Mouse (Mus musculus): ENCODE data around the gene Col5a3.
A peak's percentile ranks its signal among the peaks of the same experiment; 100 is the strongest.
"Not testable (repeated sequence)": the region's sequence is repeated elsewhere in the genome, so short reads cannot be mapped to it uniquely, and the experiment has no call there.

Gene Col5a3

DNA sequence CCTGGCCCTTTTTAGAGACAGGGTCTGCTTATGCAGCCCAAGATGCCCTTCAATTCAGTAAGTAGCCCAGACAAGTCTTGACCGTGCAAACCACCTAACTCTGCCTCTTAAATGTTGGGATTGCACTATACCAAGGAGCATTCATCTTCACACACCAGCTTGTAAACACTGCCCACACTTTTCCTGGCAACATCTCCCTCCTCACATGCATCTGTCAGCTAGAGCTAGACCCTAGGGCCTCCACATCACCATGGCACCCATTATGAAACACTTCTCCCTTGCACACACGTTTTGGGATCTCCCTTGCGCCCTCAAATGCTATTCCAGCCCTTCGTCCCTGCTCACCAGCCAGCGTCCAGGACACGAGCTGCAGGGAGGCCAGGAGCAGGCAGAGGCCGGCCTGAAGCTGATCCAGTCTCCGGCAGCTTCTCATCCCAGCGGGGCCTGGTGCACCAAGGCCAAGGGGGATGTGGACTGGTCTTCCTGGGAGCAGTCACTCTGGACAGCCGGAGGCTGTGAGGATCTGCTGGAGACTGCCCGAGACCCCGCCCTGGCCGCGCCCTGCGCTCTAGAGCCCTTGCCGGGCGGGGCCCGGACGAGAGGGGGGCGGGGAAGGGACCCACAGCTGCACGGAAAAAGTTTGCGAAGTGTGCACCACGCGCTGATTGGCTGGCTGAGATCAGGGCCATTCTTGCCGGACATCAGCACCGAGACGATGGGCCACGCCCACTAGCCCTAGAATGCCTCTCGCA, at the start of gene Col5a3:
Gene Col5a3 (minus strand): TSS at position 547 of the 752 bp plus-strand sequence.
- peak; percentile 79 for DNase-seq

DNA sequence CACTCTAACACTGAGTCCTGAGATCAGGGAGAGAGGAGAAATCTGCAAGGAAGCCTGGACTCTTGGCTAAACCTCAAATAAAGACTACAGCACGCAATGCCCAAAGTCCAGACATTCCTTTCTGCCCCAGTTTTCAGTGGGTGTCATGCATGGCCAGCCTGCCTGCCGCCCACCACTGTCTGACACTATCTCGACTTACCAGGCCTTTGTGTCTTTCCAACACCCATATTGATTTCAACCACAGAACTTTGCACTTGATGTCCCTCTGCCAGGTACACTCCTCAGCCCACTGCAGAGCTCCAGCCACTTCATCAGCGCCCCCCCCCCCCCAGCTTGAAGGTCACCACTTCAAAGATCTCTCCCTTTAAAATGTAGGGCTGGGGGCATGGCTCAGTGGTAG, 47.4 kb upstream of the Col5a3 start:
- DNase-seq: no peak

DNA sequence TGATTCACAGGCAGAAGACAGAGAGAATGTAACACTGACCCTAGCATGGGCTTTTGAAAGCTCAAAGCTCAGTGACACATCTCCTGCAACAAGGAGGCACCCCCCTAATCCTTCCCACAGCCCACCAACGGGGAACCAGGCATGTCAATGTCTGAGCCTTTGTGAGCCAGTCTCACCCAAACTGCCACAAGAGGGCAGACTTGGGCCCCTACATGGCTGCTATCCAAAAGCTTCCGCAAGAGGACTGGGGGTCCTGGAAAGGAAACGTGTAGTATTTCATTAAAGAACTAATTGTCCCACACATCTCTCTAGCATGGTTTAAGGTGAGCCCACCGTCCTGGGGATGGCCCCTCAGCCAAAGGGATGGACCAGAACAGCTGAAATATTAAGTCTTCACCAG, 47.0 kb upstream of the Col5a3 start:
- peak; percentile 57 for DNase-seq

- DNase-seq: no peak
Observed at GRCm38 (mm10) chr9:20859926-20860325, 45.1 kb upstream of the Col5a3 start.

GRCm38 (mm10) chr9:20857131-20857530, 42.3 kb upstream of the Col5a3 start:
- peak; percentile 80 for DNase-seq

DNA sequence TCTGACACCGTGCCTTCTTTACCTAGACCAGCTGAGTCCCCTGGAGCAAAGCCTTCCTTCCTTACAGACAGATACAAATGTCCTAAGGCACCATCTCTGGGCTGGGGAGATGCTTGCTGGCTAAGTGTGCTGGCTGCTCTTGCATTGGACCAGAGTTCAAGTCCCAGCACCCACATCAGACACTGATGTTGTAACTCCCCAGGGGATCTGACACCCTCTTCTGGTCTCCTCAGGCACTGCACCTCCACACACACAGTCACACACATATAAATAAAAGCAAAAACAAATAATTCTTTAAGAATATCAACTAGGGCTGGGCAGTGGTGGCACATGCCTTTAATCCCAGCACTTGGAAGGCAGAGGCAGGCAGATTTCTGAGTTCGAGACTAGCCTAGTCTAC, 35.3 kb upstream of the Col5a3 start:
- no peak for DNase-seq

DNA sequence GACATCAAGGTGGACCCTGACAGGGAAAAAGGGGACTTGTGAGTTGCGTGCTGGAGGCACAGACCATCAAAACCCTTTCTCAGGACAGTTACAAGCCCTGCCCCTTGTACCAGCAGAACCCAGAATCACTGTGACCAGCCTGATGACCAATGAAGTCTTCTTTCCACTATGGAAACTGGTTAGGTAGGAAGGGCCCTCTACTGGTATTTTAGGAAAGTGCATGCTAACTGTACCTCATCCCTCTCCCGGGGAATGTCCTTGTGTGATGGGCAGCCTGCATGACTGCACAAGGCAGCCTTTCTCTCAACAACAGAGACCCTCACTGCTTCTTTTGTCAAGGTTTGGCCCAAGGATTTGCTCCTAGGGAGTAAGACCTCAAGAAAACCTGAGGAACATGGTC, 27.8 kb upstream of the Col5a3 start:
- DNase-seq: peak; percentile 11

- no peak for DNase-seq
Observed at GRCm38 (mm10) chr9:20842211-20842610, 27.3 kb upstream of the Col5a3 start.

DNA sequence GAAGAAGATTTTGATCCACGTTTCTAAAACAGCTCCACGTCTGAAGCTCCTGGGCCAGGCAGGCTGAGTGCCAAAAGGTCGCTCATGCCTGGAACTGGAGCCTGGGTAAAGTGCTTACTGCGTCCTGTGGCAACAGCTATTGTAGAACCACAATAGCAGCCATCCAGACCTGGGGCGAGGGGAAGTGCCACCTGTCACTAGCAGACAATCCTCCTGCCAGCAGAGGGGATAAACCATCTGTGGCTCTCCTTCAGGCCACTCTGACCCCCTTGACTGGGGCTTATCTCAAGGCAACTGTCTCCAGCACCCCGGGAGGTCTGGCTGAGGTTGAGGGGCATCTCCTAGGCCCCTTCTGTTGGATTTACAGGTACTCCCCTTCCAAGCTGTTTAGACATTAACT, 24.1 kb upstream of the Col5a3 start:
- no peak for DNase-seq

DNA sequence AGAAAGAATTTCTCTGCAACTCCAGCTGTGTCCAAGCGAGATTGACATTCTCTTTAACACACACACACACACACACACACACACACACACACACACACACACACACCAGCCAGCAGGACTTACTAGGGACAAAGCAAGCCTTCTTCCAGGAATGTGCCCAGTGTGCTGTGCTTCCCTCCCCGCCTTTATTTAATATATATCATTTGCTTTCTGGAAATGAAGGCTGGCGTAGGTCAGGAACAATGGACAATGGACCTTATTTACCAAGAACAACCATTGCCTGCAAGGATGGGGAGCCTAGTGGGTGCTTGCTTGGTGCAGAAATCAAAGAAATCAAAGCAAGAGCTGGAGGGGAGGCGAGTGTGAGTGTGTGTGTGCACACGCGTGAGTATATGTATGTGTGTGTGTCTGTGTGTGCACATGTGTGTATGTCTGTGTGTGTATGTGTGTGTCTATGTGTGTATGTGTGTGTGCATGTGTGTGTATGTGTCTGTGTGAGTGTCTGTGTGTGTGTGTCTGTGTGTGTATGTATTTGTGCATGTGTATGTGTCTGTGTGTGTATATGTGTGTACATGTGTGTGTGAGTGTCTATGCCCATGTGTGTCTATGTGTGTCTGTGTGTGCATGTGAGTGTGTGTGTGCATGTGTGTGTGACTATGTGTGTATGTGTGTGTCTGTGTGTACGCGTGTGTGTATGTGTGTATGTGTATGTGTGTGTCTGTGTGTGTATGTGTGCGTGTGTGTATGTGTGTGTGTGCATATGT, 22.5 kb upstream of the Col5a3 start:
- no peak for DNase-seq

DNA sequence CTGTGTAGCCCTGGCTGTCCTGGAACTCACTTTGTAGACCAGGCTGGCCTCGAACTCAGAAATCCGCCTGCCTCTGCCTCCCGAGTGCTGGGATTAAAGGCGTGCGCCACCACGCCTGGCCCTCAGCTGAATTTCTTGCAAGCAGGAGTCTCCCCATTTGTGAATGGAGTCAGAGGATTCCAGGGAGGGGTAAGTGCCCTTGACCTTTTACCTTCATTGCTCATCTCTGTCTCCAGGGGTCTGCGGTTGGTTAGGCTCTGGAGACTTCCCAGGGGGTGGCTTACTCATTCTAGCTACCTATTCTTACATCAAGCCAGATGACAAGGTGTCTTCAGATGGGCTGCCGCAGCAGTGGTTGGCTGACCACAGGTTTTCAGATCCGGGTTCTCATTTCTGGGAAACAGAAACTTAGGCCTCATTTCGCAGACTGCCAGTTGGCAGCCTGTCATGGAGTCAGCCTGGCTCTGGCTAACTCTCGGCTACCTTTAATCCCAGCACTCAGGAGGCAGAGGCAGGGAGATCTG, 20.6 kb upstream of the Col5a3 start:
- not testable (repeated sequence) for DNase-seq

- DNase-seq: no peak
Observed at GRCm38 (mm10) chr9:20834881-20835280, 20.0 kb upstream of the Col5a3 start.

DNA sequence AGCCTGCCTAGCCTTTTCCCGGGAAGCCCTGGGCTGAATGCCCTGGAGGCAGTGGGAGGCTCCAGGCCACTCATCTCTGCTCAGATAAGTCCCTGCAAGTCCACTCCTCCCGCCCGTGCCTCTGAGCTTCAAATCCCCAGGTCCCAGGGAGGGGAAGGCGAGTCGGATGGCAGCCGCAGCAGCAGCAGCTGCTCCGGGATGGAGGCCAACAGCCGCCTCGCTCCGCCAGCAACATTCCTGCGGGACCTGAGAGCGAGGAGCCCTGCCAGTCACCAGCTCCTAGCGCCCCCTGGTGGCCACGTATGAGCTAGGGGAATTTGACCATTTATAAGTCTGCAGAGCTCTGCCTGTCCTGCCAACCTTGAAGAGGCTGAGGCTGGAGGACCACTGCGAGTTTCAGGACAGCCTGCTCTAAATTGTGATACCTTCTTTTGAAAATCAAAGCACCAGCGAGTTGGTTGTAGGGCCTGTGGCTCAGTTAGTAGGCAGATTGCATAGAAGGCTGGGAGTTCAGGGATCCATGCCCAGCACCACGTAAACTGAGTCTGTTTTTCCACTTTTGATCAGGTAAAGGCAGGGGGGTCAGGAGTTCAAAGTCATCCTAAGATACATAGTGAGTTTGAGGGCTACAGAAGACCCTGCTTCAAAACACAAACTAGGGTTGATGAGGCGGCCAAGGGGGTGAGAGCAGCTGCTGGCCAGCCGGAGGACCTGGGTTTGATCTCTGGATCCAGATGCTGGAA, 16.2 kb upstream of the Col5a3 start:
- peak; percentile 98 for DNase-seq

DNA sequence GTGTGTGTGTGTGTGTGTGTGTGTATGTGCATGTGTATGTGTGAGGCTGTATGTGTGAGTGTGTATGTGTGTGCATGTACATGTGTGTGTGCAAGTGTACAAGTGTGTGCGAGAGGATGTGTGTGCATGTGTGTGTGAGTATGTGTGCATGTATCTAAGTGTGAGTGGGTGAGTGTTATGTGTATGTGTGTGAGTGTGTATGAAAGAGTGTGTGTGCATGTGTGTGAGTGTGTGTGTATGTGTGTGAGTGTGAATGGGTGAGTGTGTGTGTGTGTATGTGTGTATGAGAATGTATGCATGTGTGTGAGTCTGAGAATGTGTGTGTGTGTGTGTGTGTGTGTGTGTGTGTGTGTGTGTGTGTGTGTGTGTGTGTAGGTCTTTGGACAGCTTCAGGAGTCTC, 13.3 kb upstream of the Col5a3 start:
- no peak for DNase-seq

DNA sequence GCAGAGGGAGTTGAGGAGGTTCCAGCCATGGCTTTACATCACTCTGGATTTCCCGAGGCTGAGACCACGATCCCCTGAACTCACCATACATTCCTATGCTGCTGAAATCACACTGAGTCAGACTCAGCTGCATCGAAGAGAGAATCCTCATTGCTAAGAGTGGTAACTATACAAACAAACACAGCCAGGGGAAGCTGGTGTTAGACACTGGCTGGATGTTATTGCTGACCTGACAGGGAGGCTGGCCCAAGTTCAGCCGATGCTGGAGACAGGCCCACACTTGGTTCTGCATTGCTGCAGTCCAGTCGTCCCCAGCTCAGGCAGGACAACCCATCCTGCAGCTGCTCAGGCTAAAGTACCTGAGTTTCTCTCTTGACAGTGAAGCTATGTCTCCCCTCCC, 10.9 kb upstream of the Col5a3 start:
- no peak for DNase-seq

- no peak for DNase-seq
Observed at GRCm38 (mm10) chr9:20822821-20823220, 8.0 kb upstream of the Col5a3 start.

- no peak for DNase-seq
Observed at GRCm38 (mm10) chr9:20820001-20820400, 5.1 kb upstream of the Col5a3 start.

GRCm38 (mm10) chr9:20818236-20818635, 3.4 kb upstream of the Col5a3 start, which contains the start of gene Rdh8:
Gene Rdh8 (plus strand): TSS chr9:20818503.
- DNase-seq: no peak

GRCm38 (mm10) chr9:20812537-20813271, 2.2 kb downstream of the Col5a3 start:
- peak; percentile 81 for DNase-seq

- no peak for DNase-seq
Observed at GRCm38 (mm10) chr9:20810773-20811172, 4.1 kb downstream of the Col5a3 start.

DNA sequence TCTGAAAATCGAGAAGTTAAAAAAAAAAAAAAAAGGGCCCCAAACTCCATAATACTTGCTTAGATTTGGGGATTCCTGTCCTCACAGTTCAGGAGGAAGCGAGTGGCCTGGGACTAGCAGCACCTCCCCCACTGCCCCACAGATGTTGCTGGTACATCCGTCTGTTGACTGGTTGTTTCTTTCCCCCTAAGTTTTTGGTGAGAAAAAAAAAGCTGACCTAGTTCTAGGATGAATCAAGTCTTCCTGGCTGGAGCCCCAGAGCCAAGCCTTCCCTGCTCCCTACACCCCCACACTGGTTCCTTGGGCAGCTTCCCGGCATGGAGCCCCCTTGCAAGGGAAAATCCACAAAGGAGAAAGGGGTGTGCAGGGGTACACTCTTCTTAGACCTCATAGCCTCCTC, 4.6 kb downstream of the Col5a3 start:
- DNase-seq: no peak

DNA sequence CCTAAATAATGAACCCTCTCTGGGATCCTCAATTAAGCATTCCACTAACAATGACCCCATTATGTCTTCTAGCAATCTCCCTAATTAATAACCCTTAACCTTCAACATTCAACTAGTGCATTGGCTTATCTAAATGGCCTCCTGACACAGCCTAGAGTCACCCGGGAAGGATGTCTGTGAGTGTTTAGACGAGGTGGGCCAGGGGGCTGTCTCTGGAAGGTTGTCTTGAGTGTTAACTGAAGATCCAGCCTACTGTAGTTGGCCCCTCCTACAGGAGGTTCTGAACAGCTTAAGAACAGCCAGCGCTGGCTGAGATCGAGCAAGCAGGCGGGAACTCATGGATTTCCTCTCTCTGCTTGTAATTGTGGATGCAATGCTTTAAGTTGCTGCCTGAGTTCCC, 9.2 kb downstream of the Col5a3 start:
- peak; percentile 21 for DNase-seq

DNA sequence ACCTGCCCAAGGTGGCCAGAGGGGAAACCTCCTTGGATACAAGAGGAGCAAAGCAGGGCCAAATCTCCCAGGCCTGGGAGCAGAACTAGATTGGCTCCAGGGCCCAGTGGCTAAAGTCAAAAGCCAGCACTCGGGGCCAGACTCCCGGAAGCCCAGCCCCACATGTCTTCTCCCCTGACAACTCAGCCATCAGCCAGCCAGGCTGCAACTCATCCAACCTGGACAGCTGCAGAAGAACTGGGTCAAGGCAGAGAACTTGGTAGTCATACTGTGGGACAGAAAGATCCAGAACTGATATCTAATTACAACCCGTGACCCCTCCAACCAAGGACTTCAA, 9.7 kb downstream of the Col5a3 start:
- peak; percentile 31 for DNase-seq
